Mouse (Mus musculus): ENCODE data around the gene 2810004N23Rik.

DNA sequence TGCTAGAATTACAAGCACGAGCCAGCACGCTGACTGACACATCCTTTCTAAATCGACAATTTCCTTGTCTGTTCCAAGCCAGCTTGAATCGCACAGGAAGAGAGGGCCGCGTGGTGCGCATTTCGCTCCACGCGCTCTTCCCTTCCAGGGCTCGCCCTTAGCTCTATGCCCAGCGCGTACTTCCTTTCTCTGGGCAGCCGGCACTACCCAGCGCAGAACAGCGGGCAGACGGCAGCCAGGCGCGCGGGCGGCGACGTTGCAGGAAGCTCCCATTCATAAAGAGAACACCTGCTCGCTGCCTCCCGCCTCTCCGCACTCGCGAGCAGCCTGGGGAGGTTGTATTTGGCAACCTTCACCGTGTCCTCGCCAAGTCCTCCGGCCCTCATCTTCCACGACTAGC is 70.7 kb downstream of the 2810004N23Rik start:
- no peak for TF ChIP-seq POLR2A (IDR thresholded peaks at IDR 0.05; ENCODE audit: borderline replicate concordance, control insufficient read depth, low read depth, low read length)
- TF ChIP-seq CTCF (IDR thresholded peaks at IDR 0.05; ENCODE audit: control insufficient read depth, insufficient read depth, low read length): no peak

All from bone marrow, adult 2 months (tissue).